Mouse (Mus musculus) embryonic fibroblast, embryonic 13.5 days (primary cell): ENCODE data around the gene Sin3a. TPM values are rescaled to one million over a fixed set of nuclear protein-coding genes. Genes with fewer than 3 reads are reported as not detected.

Experiments used
- H3K27ac ChIP-seq: 2 replicates; pipeline ENCODE4 v1.5.1; 2012; ENCODE audit warnings: low read length, control low read depth, inconsistent platforms; ENCODE audit not compliant: insufficient read depth
- H3K4me1 ChIP-seq: 2 replicates; pipeline ENCODE4 v1.6.1; 2011; ENCODE audit warnings: low read length; ENCODE audit not compliant: control insufficient read depth, insufficient read depth
- H3K4me3 ChIP-seq: 2 replicates; pipeline ENCODE4 v1.5.1; 2011; ENCODE audit warnings: mild to moderate bottlenecking, control low read depth, low read length; ENCODE audit not compliant: insufficient read depth
- CTCF ChIP-seq: IDR thresholded peaks from 2 replicates; pipeline ENCODE4 v1.5.1; 2011; ENCODE audit warnings: mild to moderate bottlenecking, control low read depth, low read length, moderate library complexity, borderline replicate concordance; ENCODE audit not compliant: insufficient read depth
- POLR2A ChIP-seq: IDR thresholded peaks from 2 replicates; pipeline ENCODE4 v1.6.1; 2011; ENCODE audit warnings: low read depth, mild to moderate bottlenecking, control low read depth, low read length, moderate library complexity
- polyA plus RNA-seq: library from polyadenylated mRNA; stranded (reverse); fragments of >200 nt; gene quantifications from 2 replicates; pipeline ENCODE4 v1.2.4, GENCODE M21; 2011; ENCODE audit warnings: low read depth; ENCODE audit not compliant: missing spikeins, insufficient read length

Sin3a gene
- polyA plus RNA-seq, 1 experiment = 49.7 TPM

DNA sequence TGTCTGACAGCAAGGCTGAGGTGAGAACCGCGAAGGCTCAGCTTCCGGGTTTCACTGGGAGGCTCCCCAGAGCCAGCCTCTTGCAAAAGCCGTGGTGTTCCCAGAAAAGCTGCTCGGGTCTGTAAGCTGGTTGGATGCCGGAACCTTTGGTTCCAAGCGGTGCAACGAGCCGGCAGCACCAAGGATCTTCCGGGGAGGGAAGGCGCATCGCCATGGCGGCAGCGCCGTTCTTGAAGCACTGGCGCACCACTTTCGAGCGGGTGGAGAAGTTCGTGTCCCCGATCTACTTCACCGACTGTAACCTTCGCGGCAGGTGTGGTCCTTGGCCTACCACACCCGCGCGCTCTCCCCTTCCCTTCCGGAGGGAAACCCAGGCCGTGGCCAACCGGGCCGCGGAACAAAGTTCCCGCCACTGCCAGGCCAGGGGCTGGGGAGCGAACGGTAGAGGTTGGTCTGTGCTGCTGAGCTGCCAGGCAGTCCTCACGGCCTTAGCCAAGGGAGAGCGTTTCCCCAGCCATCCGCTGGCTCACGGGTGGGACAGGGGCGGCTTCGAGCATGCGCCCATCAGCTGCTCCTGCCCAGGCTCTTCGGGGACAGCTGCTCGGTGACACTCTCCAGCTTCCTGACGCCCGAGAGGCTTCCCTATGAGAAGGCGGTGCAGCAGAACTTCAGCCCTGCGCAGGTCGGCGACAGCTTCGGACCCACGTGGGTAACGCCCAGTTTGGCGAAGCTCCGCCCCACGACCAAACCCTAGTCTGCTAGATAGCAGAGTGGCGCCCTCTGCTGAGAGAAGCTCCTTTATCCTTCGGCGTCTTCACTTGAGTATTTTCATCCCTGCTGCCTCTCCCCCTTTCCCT, 59.0 kb downstream of the Sin3a start, which contains the start of gene Man2c1:
TSS of gene Man2c1 (plus strand) at position 114 of the 857 bp plus-strand sequence.
- TF ChIP-seq POLR2A = peak; percentile 87
- TF ChIP-seq CTCF = peak; percentile 53; the same call in 1 of the 2 replicates
- Histone ChIP-seq H3K27ac (peak within 1 kb of the TSS; percentile 68), H3K4me3 (peak within 1 kb of the TSS; percentile 67), H3K4me1 (peaks cover 2% of the 10 kb centered on the region; the same call in 1 of the 2 replicates)

GRCm38 (mm10) chr9:57137246-57137645, 65.4 kb downstream of the Sin3a start:
- Histone ChIP-seq H3K4me3 (no peak overlapping the region), H3K27ac (no peak overlapping the region), H3K4me1 (no peaks in the 10 kb centered on the region)
- TF ChIP-seq POLR2A = no peak
- no peak for TF ChIP-seq CTCF

- no peak overlapping the region for H3K4me3 ChIP-seq
- no peaks in the 10 kb centered on the region for H3K4me1 ChIP-seq
- no peak for TF ChIP-seq POLR2A
- no peak for TF ChIP-seq CTCF
- no peak overlapping the region for H3K27ac ChIP-seq
Observed at GRCm38 (mm10) chr9:57137777-57138176, 65.9 kb downstream of the Sin3a start.

- Histone ChIP-seq H3K4me1 (no peaks in the 10 kb centered on the region), H3K27ac (no peak overlapping the region), H3K4me3 (no peak overlapping the region)
- TF ChIP-seq CTCF (no peak), POLR2A (no peak)
Observed at GRCm38 (mm10) chr9:57138507-57138906, 66.7 kb downstream of the Sin3a start.

- no peaks in the 10 kb centered on the region for H3K4me1 ChIP-seq
- no peak for TF ChIP-seq CTCF
- no peak for TF ChIP-seq POLR2A
- no peak overlapping the region for H3K4me3 ChIP-seq
- no peak overlapping the region for H3K27ac ChIP-seq
Observed at GRCm38 (mm10) chr9:57139110-57139509, 67.3 kb downstream of the Sin3a start.

GRCm38 (mm10) chr9:57139571-57139970, 67.7 kb downstream of the Sin3a start:
- Histone ChIP-seq H3K27ac (no peak overlapping the region), H3K4me3 (no peak overlapping the region), H3K4me1 (no peaks in the 10 kb centered on the region)
- TF ChIP-seq POLR2A = no peak
- no peak for TF ChIP-seq CTCF

DNA sequence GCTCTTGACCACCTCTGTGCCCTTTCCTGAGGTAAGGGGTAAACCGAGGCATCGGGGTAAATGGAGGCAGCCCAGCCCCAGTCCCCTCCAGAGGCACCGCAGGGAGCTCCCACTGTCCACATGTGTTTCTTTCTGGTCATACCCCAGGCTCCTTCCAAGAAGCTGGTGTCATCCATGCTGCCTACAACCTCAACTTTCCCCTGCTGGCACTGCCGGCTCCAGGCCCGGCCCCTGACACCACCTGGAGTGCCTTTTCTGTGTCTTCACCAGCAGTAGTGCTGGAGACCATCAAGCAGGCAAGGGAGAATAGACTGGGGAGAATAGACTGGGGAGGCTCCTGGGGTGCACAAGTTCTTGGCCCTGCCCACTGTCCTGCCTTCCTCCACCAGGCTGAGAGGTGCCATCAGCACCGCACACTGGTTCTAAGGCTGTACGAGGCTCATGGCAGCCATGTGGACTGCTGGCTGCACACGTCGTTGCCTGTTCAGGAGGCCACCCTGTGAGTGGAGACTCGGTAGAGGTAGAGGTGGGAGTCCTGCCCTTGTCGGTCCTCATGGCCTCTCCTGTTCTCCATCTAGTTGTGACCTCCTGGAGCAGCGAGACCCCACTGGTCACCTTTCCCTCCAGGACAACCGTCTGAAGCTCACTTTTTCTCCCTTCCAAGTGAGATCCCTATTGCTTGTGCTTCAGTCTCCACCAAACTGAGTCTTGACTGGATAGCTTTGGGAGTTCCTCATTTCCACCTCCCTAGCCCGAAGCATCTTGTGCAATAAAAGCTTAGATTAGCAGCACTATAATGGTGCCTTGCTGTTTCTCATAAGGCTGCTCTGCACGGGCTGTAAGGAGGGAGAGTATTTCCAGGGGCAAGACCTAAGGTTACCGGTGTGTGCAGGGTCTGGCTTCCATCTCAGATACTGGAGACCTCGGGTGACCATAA, 69.8 kb downstream of the Sin3a start:
- no peak overlapping the region for H3K27ac ChIP-seq
- TF ChIP-seq POLR2A = no peak
- TF ChIP-seq CTCF = no peak
- no peaks in the 10 kb centered on the region for H3K4me1 ChIP-seq
- no peak overlapping the region for H3K4me3 ChIP-seq

DNA sequence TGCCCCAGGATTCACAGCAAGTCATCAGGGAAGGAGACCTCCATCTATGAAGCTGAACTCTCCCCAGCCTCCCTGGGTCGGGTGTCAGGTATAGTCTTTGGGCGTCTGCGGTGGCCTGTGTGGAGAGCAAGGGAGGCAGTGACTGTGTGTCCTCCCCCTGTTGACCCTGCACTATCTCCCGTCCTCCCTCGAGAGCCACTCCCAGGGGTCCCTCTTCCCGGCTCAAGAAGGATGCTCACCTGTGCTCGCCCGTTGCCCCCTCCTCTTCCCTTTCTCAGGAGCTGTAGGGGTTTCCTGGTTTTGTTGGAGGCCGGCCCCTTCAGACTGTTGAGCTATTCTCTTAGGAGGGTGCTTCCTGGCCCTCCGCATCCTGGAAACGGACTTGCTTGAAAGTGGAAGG, 71.4 kb downstream of the Sin3a start:
- Histone ChIP-seq H3K4me3 (no peak overlapping the region), H3K4me1 (no peaks in the 10 kb centered on the region), H3K27ac (no peak overlapping the region)
- TF ChIP-seq CTCF = no peak
- no peak for TF ChIP-seq POLR2A

DNA sequence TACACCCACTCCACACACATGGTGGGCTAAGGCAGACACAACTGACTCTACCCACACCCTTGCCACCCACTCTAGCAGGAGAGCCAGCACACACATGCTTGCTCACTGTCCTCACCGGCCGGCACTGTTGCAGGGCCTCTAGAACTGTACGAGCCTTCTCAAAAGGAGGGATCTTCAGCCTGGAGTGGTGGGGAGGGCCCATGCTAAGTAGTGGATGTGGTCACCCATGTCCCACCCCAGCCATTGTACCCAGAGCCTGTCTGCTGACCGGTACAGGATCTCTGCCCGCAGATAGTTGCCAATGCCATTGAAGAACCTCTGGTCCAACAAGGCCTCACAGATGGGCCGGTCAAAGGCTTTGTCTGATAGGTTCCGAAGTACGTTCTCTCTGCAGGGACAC, 73.0 kb downstream of the Sin3a start:
- no peak for TF ChIP-seq CTCF
- TF ChIP-seq POLR2A = no peak
- no peak overlapping the region for H3K27ac ChIP-seq
- H3K4me1 ChIP-seq = no peaks in the 10 kb centered on the region
- no peak overlapping the region for H3K4me3 ChIP-seq
